Mouse (Mus musculus) monocyte, adult 59 days (primary cell): Measurements from ENCODE around the gene Ssr4. TPM values are rescaled to one million over a fixed set of nuclear protein-coding genes. Genes with fewer than 3 reads are reported as not detected.

Experiments used
- total RNA-seq, 2 experiments: library from RNA; stranded (reverse); gene quantifications; one replicate each; pipeline ENCODE4 v1.2.4; 2023

Ssr4 gene
- total RNA-seq: 100 to 1,000 TPM; 155 to 157 TPM

GRCm38 (mm10) chrX:73786364-73787224, at the start of gene Ssr4, which contains the start of gene Idh3g:
Ssr4 (plus strand) TSS chrX:73787028.
Idh3g (minus strand) TSS chrX:73786897.

GRCm38 (mm10) chrX:73756334-73757140, 30.3 kb upstream of the Ssr4 start, which contains the start of gene Plxnb3:
Plxnb3 (plus strand) TSS chrX:73757090.

GRCm38 (mm10) chrX:73774168-73774760, 12.6 kb upstream of the Ssr4 start, which contains the start of gene Srpk3:
Srpk3 (plus strand) TSS chrX:73774405.

GRCm38 (mm10) chrX:73824185-73825151, 37.6 kb downstream of the Ssr4 start, which contains the start of gene Pdzd4:
Pdzd4 (minus strand) TSS chrX:73824969.

Other genes starting within 250 kb of the Ssr4 start
- under 1 TPM in 1 of 2 experiments, not detected in 1; 0.36 TPM for gene Dusp9, start 147.6 kb upstream of the Ssr4 start, total RNA-seq
- under 1 TPM in 1 of 2 experiments, not detected in 1; 0.36 TPM for gene Pnck, start 126.9 kb upstream of the Ssr4 start, total RNA-seq
- gene Slc6a8, start 113.9 kb upstream of the Ssr4 start, total RNA-seq: under 1 TPM; 0.30 to 0.94 TPM
- 100 to 1,000 TPM; 113 to 115 TPM for gene Bcap31, start 70.9 kb upstream of the Ssr4 start, total RNA-seq
- 100 to 1,000 TPM; 144 to 156 TPM for gene Abcd1, start 70.4 kb upstream of the Ssr4 start, total RNA-seq
- gene Plxnb3, start 29.9 kb upstream of the Ssr4 start, total RNA-seq: 1 to 10 TPM; 2.4 to 3.2 TPM
- under 1 TPM; 0.82 to 0.97 TPM for gene Srpk3, start 12.6 kb upstream of the Ssr4 start, total RNA-seq
- 100 to 1,000 TPM; 124 to 154 TPM for gene Idh3g, start 131 bp upstream of the Ssr4 start, total RNA-seq
- gene Pdzd4, start 37.9 kb downstream of the Ssr4 start, total RNA-seq: 1 to 10 TPM; 1.2 to 3.3 TPM
- not detected for gene Avpr2, start 105.1 kb downstream of the Ssr4 start, total RNA-seq
- gene L1cam, start 109.1 kb downstream of the Ssr4 start, total RNA-seq: 100 to 1,000 TPM in 1 of 2 experiments, 10 to 100 TPM in 1; 79.0 to 123 TPM
- 100 to 1,000 TPM; 146 TPM for gene Arhgap4, start 134.8 kb downstream of the Ssr4 start, total RNA-seq
- 10 to 100 TPM; 46.2 to 49.0 TPM for gene Naa10, start 134.9 kb downstream of the Ssr4 start, total RNA-seq
- 10 to 100 TPM; 68.8 to 76.7 TPM for gene Renbp, start 143.8 kb downstream of the Ssr4 start, total RNA-seq
- gene Hcfc1, start 179.3 kb downstream of the Ssr4 start, total RNA-seq: 10 to 100 TPM; 86.7 to 89.0 TPM
- gene Irak1, start 236.9 kb downstream of the Ssr4 start, total RNA-seq: 100 to 1,000 TPM; 131 to 140 TPM